Mouse (Mus musculus): ENCODE measurements around the gene Wnt5b.

DNA sequence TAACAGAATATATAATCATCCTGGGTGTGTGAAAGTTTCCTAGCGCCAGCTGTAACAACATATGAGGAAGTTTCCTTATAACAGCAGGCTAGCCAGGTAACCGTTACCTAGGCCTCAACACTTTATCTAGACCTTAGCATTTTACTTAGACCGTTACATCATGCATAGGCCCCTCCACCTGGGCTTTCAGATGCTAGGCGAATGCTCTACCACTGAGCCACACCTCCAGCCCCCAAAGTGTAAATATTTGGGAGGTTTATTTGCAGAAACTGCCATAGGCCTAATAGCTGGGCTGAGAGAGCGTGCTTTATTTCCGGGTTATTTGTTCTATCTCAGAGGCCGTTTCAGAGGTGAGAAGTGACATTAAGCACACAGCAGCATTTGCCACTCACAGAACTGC, 14.7 kb upstream of the Wnt5b start:
- TF ChIP-seq CTCF (IDR thresholded peaks at IDR 0.05; ENCODE audit: borderline replicate concordance, extremely low read depth, insufficient read depth, insufficient read length), result no peak
- no peak for TF ChIP-seq POLR2A (IDR thresholded peaks at IDR 0.05; ENCODE audit: borderline replicate concordance, extremely low read depth, insufficient read depth, insufficient read length, poor library complexity, severe bottlenecking)

Measured in brain, embryonic 14.5 days (tissue).